Mouse (Mus musculus) MEL (cell line): ENCODE measurements around the gene Sprn. TPM values are rescaled to one million over a fixed set of nuclear protein-coding genes. Genes with fewer than 3 reads are reported as not detected.

ENCODE experiments used
- DNase-seq: peaks from one replicate; pipeline ENCODE4 v3.0.0; 2011; ENCODE audit warnings: low read depth, low spot score
- H3K27ac ChIP-seq: 2 replicates; pipeline ENCODE4 v1.5.1; 2012; ENCODE audit warnings: low read depth, mild to moderate bottlenecking, control low read depth, low read length, moderate library complexity; ENCODE audit not compliant: control insufficient read depth
- H3K27me3 ChIP-seq, 2 experiments: fragments of 150-350 bp in 1 of 2; sonication (generic) in 1 of 2; 2 replicates each; pipeline ENCODE4 v1.6.1; 2012; ENCODE audit warnings: low read length in 2 of 2, mild to moderate bottlenecking in 2 of 2, improper control_type of control experiment in 1 of 2, moderate library complexity in 1 of 2; ENCODE audit not compliant: insufficient read depth in 2 of 2, control insufficient read depth in 1 of 2
- H3K36me3 ChIP-seq, 2 experiments: 2 replicates each; pipeline ENCODE4 v1.6.1; 2012 to 2014; ENCODE audit warnings: low read length in 2 of 2, improper control_type of control experiment in 1 of 2, inconsistent platforms in 1 of 2, mild to moderate bottlenecking in 1 of 2; ENCODE audit not compliant: insufficient read depth in 2 of 2, control insufficient read depth in 1 of 2
- H3K4me1 ChIP-seq, 2 experiments: fragments of 150-350 bp in 1 of 2; sonication (generic) in 1 of 2; 2 replicates each; pipeline ENCODE4 v1.6.1; 2012; ENCODE audit warnings: low read length in 2 of 2, improper control_type of control experiment in 1 of 2, mild to moderate bottlenecking in 1 of 2; ENCODE audit not compliant: insufficient read depth in 2 of 2, control insufficient read depth in 1 of 2
- H3K4me3 ChIP-seq, 2 experiments: fragments of 150-350 bp in 1 of 2; sonication (generic) in 1 of 2; 2 replicates each; pipeline ENCODE4 v1.5.1; 2012; ENCODE audit warnings: low read depth in 2 of 2, low read length in 2 of 2, mild to moderate bottlenecking in 2 of 2, moderate library complexity in 2 of 2, control low read depth in 1 of 2, improper control_type of control experiment in 1 of 2; ENCODE audit not compliant: control insufficient read depth in 1 of 2, insufficient read depth in 1 of 2
- H3K79me2 ChIP-seq: 2 replicates; pipeline ENCODE4 v1.6.1; 2012; ENCODE audit warnings: mild to moderate bottlenecking, low read length, moderate library complexity; ENCODE audit not compliant: control insufficient read depth, poor library complexity, insufficient read depth
- H3K9ac ChIP-seq: 2 replicates; pipeline ENCODE4 v1.6.1; 2012; ENCODE audit warnings: low read depth, mild to moderate bottlenecking, control low read depth, low read length, moderate library complexity; ENCODE audit not compliant: control insufficient read depth, poor library complexity, severe bottlenecking
- H3K9me3 ChIP-seq: fragments of 150-350 bp; sonication (generic); replicated peaks from 2 replicates; pipeline ENCODE4 v1.6.1; 2012; ENCODE audit warnings: mild to moderate bottlenecking, low read length, improper control_type of control experiment, moderate library complexity; ENCODE audit not compliant: insufficient read depth
- CHD2 ChIP-seq: IDR thresholded peaks from 2 replicates; pipeline ENCODE4 v1.6.1; 2011; ENCODE audit warnings: low read length, improper control_type of control experiment
- E2F4 ChIP-seq: IDR thresholded peaks from 2 replicates; pipeline ENCODE4 v1.6.1; 2011; ENCODE audit warnings: low read depth, low read length, improper control_type of control experiment, borderline replicate concordance
- EP300 ChIP-seq, 2 experiments: IDR thresholded peaks; 2 replicates each; pipeline ENCODE4 v1.6.1; 2011; ENCODE audit warnings: improper control_type of control experiment in 2 of 2, low read length in 2 of 2, low read depth in 1 of 2, mild to moderate bottlenecking in 1 of 2
- ETS1 ChIP-seq: IDR thresholded peaks from 2 replicates; pipeline ENCODE4 v1.6.1; 2012; ENCODE audit warnings: low read depth, mild to moderate bottlenecking, inconsistent platforms, low read length, improper control_type of control experiment, moderate library complexity
- GABPA ChIP-seq: IDR thresholded peaks from 2 replicates; pipeline ENCODE4 v1.6.1; 2012; ENCODE audit warnings: low read depth, mild to moderate bottlenecking, inconsistent platforms, low read length, improper control_type of control experiment, moderate library complexity
- GATA1 ChIP-seq: IDR thresholded peaks from 2 replicates; pipeline ENCODE4 v1.6.1; 2011; ENCODE audit warnings: low read depth, low read length, improper control_type of control experiment
- HCFC1 ChIP-seq: IDR thresholded peaks from 2 replicates; pipeline ENCODE4 v1.6.1; 2012; ENCODE audit warnings: low read depth, mild to moderate bottlenecking, inconsistent platforms, low read length, improper control_type of control experiment, moderate library complexity
- JUND ChIP-seq: IDR thresholded peaks from 2 replicates; pipeline ENCODE4 v1.6.1; 2011; ENCODE audit warnings: low read depth, mild to moderate bottlenecking, improper control_type of control experiment, low read length
- KAT2A ChIP-seq: conservative IDR thresholded peaks from 2 replicates; pipeline ENCODE4 v1.6.1; 2012; ENCODE audit warnings: low read depth, low read length, improper control_type of control experiment, inconsistent platforms
- MYC ChIP-seq: IDR thresholded peaks from 2 replicates; pipeline ENCODE4 v1.6.1; 2011; ENCODE audit warnings: low read depth, mild to moderate bottlenecking, low read length, improper control_type of control experiment, moderate library complexity
- POLR2A ChIP-seq, 2 experiments: IDR thresholded peaks; 2 replicates each; pipeline ENCODE4 v1.6.1; 2011 to 2012; ENCODE audit warnings: low read length in 2 of 2, mild to moderate bottlenecking in 2 of 2, control low read depth in 1 of 2, improper control_type of control experiment in 1 of 2, low read depth in 1 of 2, moderate library complexity in 1 of 2; ENCODE audit not compliant: control insufficient read depth in 1 of 2, insufficient read depth in 1 of 2, poor library complexity in 1 of 2
- POLR2AphosphoS2 ChIP-seq: IDR thresholded peaks from 2 replicates; pipeline ENCODE4 v1.6.1; 2011; ENCODE audit warnings: low read length, improper control_type of control experiment
- POLR2AphosphoS5 ChIP-seq: IDR thresholded peaks from 2 replicates; pipeline ENCODE4 v1.6.1; 2012; ENCODE audit warnings: low read depth, borderline replicate concordance, mild to moderate bottlenecking, inconsistent platforms, low read length, moderate library complexity, mixed read lengths
- RAD21 ChIP-seq: IDR thresholded peaks from 2 replicates; pipeline ENCODE4 v1.6.1; 2011; ENCODE audit warnings: mild to moderate bottlenecking, low read depth, low read length, improper control_type of control experiment
- RCOR1 ChIP-seq: IDR thresholded peaks from 2 replicates; pipeline ENCODE4 v1.6.1; 2012; ENCODE audit warnings: low read depth, mild to moderate bottlenecking, inconsistent platforms, low read length, improper control_type of control experiment
- TCF12 ChIP-seq: IDR thresholded peaks from 2 replicates; pipeline ENCODE4 v1.6.1; 2014; ENCODE audit warnings: low read depth, mild to moderate bottlenecking, inconsistent platforms, low read length, improper control_type of control experiment, moderate library complexity
- USF1 ChIP-seq: IDR thresholded peaks from 2 replicates; pipeline ENCODE4 v1.6.1; 2014; ENCODE audit warnings: low read depth, mild to moderate bottlenecking, inconsistent platforms, low read length, improper control_type of control experiment, moderate library complexity
- USF2 ChIP-seq, 2 experiments: IDR thresholded peaks; 2 replicates each; pipeline ENCODE4 v1.6.1; 2011 to 2012; ENCODE audit warnings: improper control_type of control experiment in 2 of 2, low read length in 2 of 2, borderline replicate concordance in 1 of 2, inconsistent platforms in 1 of 2, low read depth in 1 of 2, mild to moderate bottlenecking in 1 of 2; ENCODE audit not compliant: insufficient read depth in 1 of 2
- ZKSCAN1 ChIP-seq: IDR thresholded peaks from 2 replicates; pipeline ENCODE4 v1.6.1; 2012; ENCODE audit warnings: low read depth, mild to moderate bottlenecking, inconsistent platforms, low read length, improper control_type of control experiment, moderate library complexity
- ZMIZ1 ChIP-seq: IDR thresholded peaks from 2 replicates; pipeline ENCODE4 v1.6.1; 2012; ENCODE audit warnings: low read depth, mild to moderate bottlenecking, inconsistent platforms, low read length, improper control_type of control experiment, moderate library complexity
- polyA plus RNA-seq, 2 experiments: library from polyadenylated mRNA; stranded (reverse) in 1 of 2; unstranded in 1 of 2; fragments of >175 nt in 1 of 2; fragments of >200 nt in 1 of 2; gene quantifications; 2 replicates each; pipeline versions ENCODE4 v1.2.1 to v1.2.4; 2012; ENCODE audit warnings: low replicate concordance in 2 of 2, low read depth in 1 of 2; ENCODE audit not compliant: insufficient read length in 2 of 2, insufficient read depth in 1 of 2, missing spikeins in 1 of 2
- total RNA-seq: library from RNA; depleted of rRNA; stranded (reverse); fragments of 300-350 nt; gene quantifications from 2 replicates; pipeline ENCODE4 v1.2.3, GENCODE M21; 2012

The Sprn gene
- total and polyA plus RNA-seq, 3 experiments, result not detected

GRCm38 (mm10) chr7:140111943-140112342 lies 42.7 kb downstream of the Sprn start:
- H3K4me1 ChIP-seq, result peaks cover under 1% of the 10 kb centered on the region in 2 experiments; a peak in 3 of 4 replicates
- no peak for TF ChIP-seq POLR2AphosphoS2
- no peak for TF ChIP-seq EP300 (IDR thresholded peaks at IDR 0.05; ENCODE audit: low read depth in 1 of 2, low read length in 2 of 2)
- TF ChIP-seq MYC, result no peak
- no peak for TF ChIP-seq HCFC1
- TF ChIP-seq TCF12, result no peak
- TF ChIP-seq GATA1, result no peak
- no peak overlapping the region for H3K4me3 ChIP-seq
- no peak overlapping the region for H3K27ac ChIP-seq
- H3K79me2 ChIP-seq, result peaks cover 3% of the 10 kb centered on the region
- H3K9me3 ChIP-seq, result no peaks in the 10 kb centered on the region
- DNase-seq, result no peak
- peaks cover under 1 to 2% of the 10 kb centered on the region in 2 experiments; a peak in 3 of 4 replicates for H3K36me3 ChIP-seq
- H3K27me3 ChIP-seq, result no peaks in the 10 kb centered on the region
- no peak overlapping the region for H3K9ac ChIP-seq

GRCm38 (mm10) chr7:140104009-140104408 lies 50.7 kb downstream of the Sprn start:
- Histone ChIP-seq H3K4me3 (no peak overlapping the region), H3K9me3 (no peaks in the 10 kb centered on the region), H3K9ac (no peak overlapping the region), H3K27ac (no peak overlapping the region), H3K27me3 (no peaks in the 10 kb centered on the region), H3K4me1 (no peaks in the 10 kb centered on the region), H3K36me3 (no peaks in the 10 kb centered on the region), H3K79me2 (no peaks in the 10 kb centered on the region)
- TF ChIP-seq POLR2AphosphoS2 (no peak), POLR2A (IDR thresholded peaks at IDR 0.05; ENCODE audit: control insufficient read depth in 1 of 2, insufficient read depth in 1 of 2, low read depth in 1 of 2, low read length in 2 of 2, poor library complexity in 1 of 2) (no peak), GATA1 (no peak), JUND (no peak), POLR2AphosphoS5 (no peak), RCOR1 (no peak), KAT2A (no peak), ETS1 (no peak), ZMIZ1 (no peak), USF1 (no peak), GABPA (no peak), ZKSCAN1 (no peak), E2F4 (no peak), USF2 (IDR thresholded peaks at IDR 0.05; ENCODE audit: borderline replicate concordance in 1 of 2, insufficient read depth in 1 of 2, low read depth in 1 of 2, low read length in 2 of 2) (no peak), CHD2 (no peak), RAD21 (no peak), HCFC1 (no peak)
- no peak for DNase-seq
